Comparison of ENCODE assay signal across 9 mouse cellular contexts in genomic region chr11:101937108-101937507, GRCm38 (mm10). TPM values are rescaled to one million over a fixed set of nuclear protein-coding genes. Genes with fewer than 3 reads are reported as not detected.
DNase-seq lines count a peak whose midpoint lies in the region; ATAC-seq lines count a peak whose summit lies in the region.
"Had no signal": no experiment of that assay in that cellular context is flagged by ENCODE, and none has a peak within 500 bp of the region (broad histone marks: within the 10 kb centered on the region; RNA-seq: fewer than 3 reads in every experiment).

No protein-coding gene starts in this region.

- peak overlapping the region; percentile 78 for H3K4me2 ChIP-seq in embryonic facial prominence, embryonic 13.5 days
- H3K4me2 ChIP-seq in hindbrain, embryonic 15.5 days: peak overlapping the region; percentile 86
- H3K4me2 ChIP-seq in lung, embryonic 16.5 days (ENCODE audit: low read depth, low read length): peak overlapping the region; percentile 92

- no peak overlapping the region for H3K27ac ChIP-seq in embryonic facial prominence, embryonic 13.5 days
- H3K27ac ChIP-seq in hindbrain, embryonic 15.5 days (replicated peaks): 0 out of 2 replicates have a peak overlapping the region, but pooled peaks have one; percentile 29
- no peak overlapping the region for H3K27ac ChIP-seq in lung, embryonic 16.5 days (ENCODE audit: low read length)
- H3K27ac ChIP-seq: macrophage had no signal

- peak; percentile 29 for DNase-seq in kidney, adult 18-20 months
- DNase-seq in kidney, adult 9 months: no peak
- no peak for DNase-seq in thymus, adult 18-20 months
- no peak for DNase-seq in spleen, postnatal 36 days (ENCODE audit: low spot score in 2 of 2)

- H3K27me3 ChIP-seq in embryonic facial prominence, embryonic 13.5 days: peaks cover 35% of the 10 kb centered on the region
- H3K27me3 ChIP-seq in hindbrain, embryonic 15.5 days: 0 out of 2 replicates have a peak, but pooled peaks cover 4% of the 10 kb centered on the region
- H3K27me3 ChIP-seq in lung, embryonic 16.5 days (ENCODE audit: control insufficient read depth, insufficient read depth, low read depth, low read length): peaks cover 9% of the 10 kb centered on the region; the same call in 1 of the 2 replicates

- peak overlapping the region; percentile 71 for H3K9ac ChIP-seq in embryonic facial prominence, embryonic 13.5 days
- H3K9ac ChIP-seq in hindbrain, embryonic 15.5 days: peak overlapping the region; percentile 48
- H3K9ac ChIP-seq in lung, embryonic 16.5 days (ENCODE audit: low read length): peak overlapping the region; percentile 68

- no peaks in the 10 kb centered on the region for H3K36me3 ChIP-seq in embryonic facial prominence, embryonic 13.5 days
- H3K36me3 ChIP-seq in hindbrain, embryonic 15.5 days: no peaks in the 10 kb centered on the region
- no peaks in the 10 kb centered on the region for H3K36me3 ChIP-seq in lung, embryonic 16.5 days (ENCODE audit: control insufficient read depth, insufficient read depth, low read length)

- peaks cover 14% of the 10 kb centered on the region for H3K4me1 ChIP-seq in embryonic facial prominence, embryonic 13.5 days
- H3K4me1 ChIP-seq in hindbrain, embryonic 15.5 days (replicated peaks): peaks cover 15% of the 10 kb centered on the region
- H3K4me1 ChIP-seq in lung, embryonic 16.5 days (replicated peaks; ENCODE audit: control insufficient read depth, insufficient read depth, low read length): peaks cover 4% of the 10 kb centered on the region; the same call in 1 of the 2 replicates

- WGBS in embryonic facial prominence, embryonic 13.5 days: 0% methylated on average over 32 of the region's 32 CpGs
- WGBS in hindbrain, embryonic 15.5 days: 1% methylated on average over 32 of the region's 32 CpGs
- WGBS in lung, embryonic 16.5 days: under 1% methylated on average over 32 of the region's 32 CpGs

- H3K4me3 ChIP-seq in embryonic facial prominence, embryonic 13.5 days: peak overlapping the region; percentile 47
- peak overlapping the region; percentile 42 for H3K4me3 ChIP-seq in hindbrain, embryonic 15.5 days
- peak overlapping the region; percentile 49 for H3K4me3 ChIP-seq in lung, embryonic 16.5 days (ENCODE audit: low read length)

- no peak for ATAC-seq in embryonic facial prominence, embryonic 13.5 days (ENCODE audit: insufficient number of reproducible peaks, insufficient read depth, low FRiP score, low TSS enrichment, low read depth)
- ATAC-seq in hindbrain, embryonic 15.5 days (ENCODE audit: low FRiP score, low read depth): peak; percentile 56; the same call in 1 of the 2 replicates
- ATAC-seq in lung, embryonic 16.5 days (ENCODE audit: low read depth): peak; percentile 65; the same call in 1 of the 2 replicates
- ATAC-seq in CD4-positive, CD25-positive, alpha-beta regulatory T cell, adult 4 months: no peak

- no peaks in the 10 kb centered on the region for H3K9me3 ChIP-seq in embryonic facial prominence, embryonic 13.5 days
- no peaks in the 10 kb centered on the region for H3K9me3 ChIP-seq in hindbrain, embryonic 15.5 days
- H3K9me3 ChIP-seq in lung, embryonic 16.5 days (ENCODE audit: control insufficient read depth, low read length): no peaks in the 10 kb centered on the region

RNA-seq across cellular contexts. Expression of gene Sost, which starts 29.7 kb away (rescaled TPM):
- 0.41 and 0.42 TPM in 2 replicates for polyA plus RNA-seq in embryonic facial prominence, embryonic 13.5 days (2015; fragmentation: Nextera tagmentation; extraction: Ambion mirVana)
- 0.06 and 0.09 TPM in 2 replicates for polyA plus RNA-seq in hindbrain, embryonic 15.5 days (2015; fragmentation: Nextera tagmentation; extraction: Ambion mirVana)
- polyA plus RNA-seq in lung, embryonic 16.5 days (2015; fragmentation: Nextera tagmentation; extraction: Ambion mirVana): 0.53 and 0.63 TPM in 2 replicates
- polyA plus RNA-seq in CD4-positive, CD25-positive, alpha-beta regulatory T cell, adult 4 months (2017; shearing (Covaris generic)): not detected
- polyA plus RNA-seq: macrophage had no signal

RNA-seq across cellular contexts. Expression of gene Meox1, which starts 42.9 kb away (rescaled TPM):
- polyA plus RNA-seq in embryonic facial prominence, embryonic 13.5 days (2015; fragmentation: Nextera tagmentation; extraction: Ambion mirVana): 4.3 and 6.3 TPM in 2 replicates
- polyA plus RNA-seq in hindbrain, embryonic 15.5 days (2015; fragmentation: Nextera tagmentation; extraction: Ambion mirVana): 0.50 and 0.51 TPM in 2 replicates
- polyA plus RNA-seq in lung, embryonic 16.5 days (2015; fragmentation: Nextera tagmentation; extraction: Ambion mirVana): 11.7 and 12.4 TPM in 2 replicates
- polyA plus RNA-seq in CD4-positive, CD25-positive, alpha-beta regulatory T cell, adult 4 months (2017; shearing (Covaris generic)): not detected
- polyA plus RNA-seq: macrophage had no signal

RNA-seq across cellular contexts. Expression of gene Cfap97d1, which starts 47.0 kb away (rescaled TPM):
- not detected in 2 replicates for polyA plus RNA-seq in embryonic facial prominence, embryonic 13.5 days (2015; fragmentation: Nextera tagmentation; extraction: Ambion mirVana)
- polyA plus RNA-seq in hindbrain, embryonic 15.5 days (2015; fragmentation: Nextera tagmentation; extraction: Ambion mirVana): not detected in 2 replicates
- polyA plus RNA-seq in lung, embryonic 16.5 days (2015; fragmentation: Nextera tagmentation; extraction: Ambion mirVana): not detected in 2 replicates
- not detected for polyA plus RNA-seq in CD4-positive, CD25-positive, alpha-beta regulatory T cell, adult 4 months (2017; shearing (Covaris generic))
- polyA plus RNA-seq: macrophage had no signal

RNA-seq across cellular contexts. Expression of gene Dusp3, which starts 49.7 kb away (rescaled TPM):
- 12.1 and 14.0 TPM in 2 replicates for polyA plus RNA-seq in embryonic facial prominence, embryonic 13.5 days (2015; fragmentation: Nextera tagmentation; extraction: Ambion mirVana)
- 25.4 and 25.9 TPM in 2 replicates for polyA plus RNA-seq in hindbrain, embryonic 15.5 days (2015; fragmentation: Nextera tagmentation; extraction: Ambion mirVana)
- polyA plus RNA-seq in lung, embryonic 16.5 days (2015; fragmentation: Nextera tagmentation; extraction: Ambion mirVana): 21.7 and 23.8 TPM in 2 replicates
- polyA plus RNA-seq in CD4-positive, CD25-positive, alpha-beta regulatory T cell, adult 4 months (2017; shearing (Covaris generic)): 1 to 10 TPM; 1.6 to 1.7 TPM

Comparison
In these comparisons a context has a peak if more than half of its experiments do, and no peak if none do; other contexts are left out.
1. ATAC-seq: peak in hindbrain, embryonic 15.5 days (single experiment) and lung, embryonic 16.5 days (single experiment); none in embryonic facial prominence, embryonic 13.5 days (single experiment) and CD4-positive, CD25-positive, alpha-beta regulatory T cell, adult 4 months (single experiment).
2. Peak in every context shown above with its lines, with median percentiles within 50 percentile points of each other: H3K4me2 ChIP-seq, H3K4me3 ChIP-seq and H3K9ac ChIP-seq.